Mouse (Mus musculus) CH12.LX (cell line): Measurements from ENCODE around the gene Cyp2e1. TPM values are rescaled to one million over a fixed set of nuclear protein-coding genes. Genes with fewer than 3 reads are reported as not detected.

Experiments
- DNase-seq: peaks from one replicate; pipeline ENCODE4 v3.0.0-alpha.2; 2013; ENCODE audit errors: extremely low read depth
- H3K27ac ChIP-seq: 2 replicates; pipeline ENCODE4 v1.5.1; 2012; ENCODE audit warnings: low read depth, mild to moderate bottlenecking, control low read depth, moderate library complexity; ENCODE audit not compliant: insufficient read depth
- H3K27me3 ChIP-seq: replicated peaks from 2 replicates; pipeline ENCODE3; 2012; ENCODE audit warnings: inconsistent platforms
- H3K36me3 ChIP-seq, 2 experiments: replicated peaks in 1 of 2; 2 replicates each; pipeline versions ENCODE3 to v1.6.1; 2012; ENCODE audit warnings: inconsistent platforms in 1 of 2, low read length in 1 of 2, mild to moderate bottlenecking in 1 of 2, mixed read lengths in 1 of 2, moderate library complexity in 1 of 2; ENCODE audit not compliant: control insufficient read depth in 1 of 2, insufficient read depth in 1 of 2
- H3K4me1 ChIP-seq, 2 experiments: 2 replicates each; pipeline ENCODE4 v1.6.1; 2012; ENCODE audit warnings: inconsistent platforms in 1 of 2, moderate library complexity in 1 of 2; ENCODE audit not compliant: insufficient read depth in 2 of 2, control insufficient read depth in 1 of 2
- H3K4me2 ChIP-seq: 2 replicates; pipeline ENCODE4 v1.6.1; 2012; ENCODE audit warnings: low read depth, mild to moderate bottlenecking, control low read depth; ENCODE audit not compliant: poor library complexity, insufficient read depth, severe bottlenecking
- H3K4me3 ChIP-seq, 3 experiments: fragments of 150-350 bp in 1 of 3; sonication (generic) in 1 of 3; replicated peaks in 1 of 3; 2 replicates each; pipeline versions ENCODE3 to v1.5.1; 2011 to 2012; ENCODE audit warnings: low read depth in 2 of 3, low read length in 2 of 3, mild to moderate bottlenecking in 2 of 3, moderate library complexity in 2 of 3, control low read depth in 1 of 3, improper control_type of control experiment in 1 of 3, inconsistent platforms in 1 of 3, mixed read lengths in 1 of 3; ENCODE audit not compliant: poor library complexity in 1 of 3
- H3K79me2 ChIP-seq: replicated peaks from 2 replicates; pipeline ENCODE4 v1.6.1; 2012; ENCODE audit warnings: mild to moderate bottlenecking, moderate library complexity; ENCODE audit not compliant: control insufficient read depth, poor library complexity, insufficient read depth, severe bottlenecking; ENCODE audit errors: extremely low read depth
- H3K9ac ChIP-seq: 2 replicates; pipeline ENCODE4 v1.6.1; 2012; ENCODE audit warnings: low read depth, mild to moderate bottlenecking, control low read depth, moderate library complexity; ENCODE audit not compliant: insufficient read depth
- H3K9me3 ChIP-seq: replicated peaks from 2 replicates; pipeline ENCODE3; 2012; ENCODE audit warnings: low read length, inconsistent platforms, mixed read lengths
- BHLHE40 ChIP-seq: IDR thresholded peaks from 2 replicates; pipeline ENCODE4 v1.6.1; 2011; ENCODE audit warnings: mild to moderate bottlenecking, low read depth, low read length, improper control_type of control experiment
- CHD1 ChIP-seq: IDR thresholded peaks from 2 replicates; pipeline ENCODE4 v1.6.1; 2012; ENCODE audit warnings: low read depth, low read length, improper control_type of control experiment, inconsistent platforms
- CHD2 ChIP-seq: IDR thresholded peaks from 2 replicates; pipeline ENCODE4 v1.6.1; 2011; ENCODE audit warnings: low read length, improper control_type of control experiment
- E2F4 ChIP-seq: IDR thresholded peaks from 2 replicates; pipeline ENCODE4 v1.6.1; 2011; ENCODE audit warnings: low read depth, low read length, improper control_type of control experiment; ENCODE audit not compliant: insufficient replicate concordance
- ELF1 ChIP-seq: IDR thresholded peaks from 2 replicates; pipeline ENCODE4 v1.6.1; 2014; ENCODE audit warnings: low read depth, mild to moderate bottlenecking, inconsistent platforms, low read length, improper control_type of control experiment
- ETS1 ChIP-seq: conservative IDR thresholded peaks from 2 replicates; pipeline ENCODE4 v1.6.1; 2012; ENCODE audit warnings: low read depth, mild to moderate bottlenecking, inconsistent platforms, low read length, improper control_type of control experiment, moderate library complexity
- GABPA ChIP-seq: IDR thresholded peaks from 2 replicates; pipeline ENCODE4 v1.6.1; 2012; ENCODE audit warnings: low read depth, low read length, improper control_type of control experiment, inconsistent platforms; ENCODE audit not compliant: insufficient replicate concordance
- IRF4 ChIP-seq: IDR thresholded peaks from 2 replicates; pipeline ENCODE4 v1.6.1; 2014; ENCODE audit warnings: low read depth, mild to moderate bottlenecking, inconsistent platforms, low read length, improper control_type of control experiment
- JUND ChIP-seq: conservative IDR thresholded peaks from 2 replicates; pipeline ENCODE4 v1.6.1; 2011; ENCODE audit warnings: low read depth, low read length, improper control_type of control experiment
- KAT2A ChIP-seq: IDR thresholded peaks from 2 replicates; pipeline ENCODE4 v1.6.1; 2012; ENCODE audit warnings: low read length, improper control_type of control experiment, inconsistent platforms; ENCODE audit not compliant: insufficient replicate concordance
- MYC ChIP-seq: IDR thresholded peaks from 2 replicates; pipeline ENCODE4 v1.6.1; 2011; ENCODE audit warnings: low read depth, mild to moderate bottlenecking, improper control_type of control experiment, low read length
- NRF1 ChIP-seq: IDR thresholded peaks from 2 replicates; pipeline ENCODE4 v1.6.1; 2014; ENCODE audit warnings: low read depth, mild to moderate bottlenecking, inconsistent platforms, low read length, improper control_type of control experiment, moderate library complexity
- PAX5 ChIP-seq: IDR thresholded peaks from 2 replicates; pipeline ENCODE4 v1.6.1; 2012; ENCODE audit warnings: low read length, inconsistent platforms, mixed read lengths
- POLR2AphosphoS2 ChIP-seq: IDR thresholded peaks from 2 replicates; pipeline ENCODE4 v1.6.1; 2011; ENCODE audit warnings: low read depth, low read length, improper control_type of control experiment
- RCOR1 ChIP-seq: conservative IDR thresholded peaks from 2 replicates; pipeline ENCODE4 v1.6.1; 2012; ENCODE audit warnings: low read depth, mild to moderate bottlenecking, inconsistent platforms, low read length, improper control_type of control experiment
- SIN3A ChIP-seq: IDR thresholded peaks from 2 replicates; pipeline ENCODE4 v1.6.1; 2012; ENCODE audit warnings: low read length, improper control_type of control experiment, inconsistent platforms
- SMC3 ChIP-seq: IDR thresholded peaks from 2 replicates; pipeline ENCODE4 v1.6.1; 2011; ENCODE audit warnings: low read depth, low read length, improper control_type of control experiment
- TBP ChIP-seq: conservative IDR thresholded peaks from 2 replicates; pipeline ENCODE4 v1.6.1; 2011; ENCODE audit warnings: low read depth, low read length, improper control_type of control experiment
- TCF12 ChIP-seq: IDR thresholded peaks from 2 replicates; pipeline ENCODE4 v1.6.1; 2014; ENCODE audit warnings: low read depth, mild to moderate bottlenecking, inconsistent platforms, low read length, improper control_type of control experiment
- USF1 ChIP-seq: IDR thresholded peaks from 2 replicates; pipeline ENCODE4 v1.6.1; 2014; ENCODE audit warnings: low read depth, mild to moderate bottlenecking, inconsistent platforms, low read length, improper control_type of control experiment
- ZKSCAN1 ChIP-seq: IDR thresholded peaks from 2 replicates; pipeline ENCODE4 v1.6.1; 2012; ENCODE audit warnings: low read depth, inconsistent platforms, low read length, improper control_type of control experiment, borderline replicate concordance
- ZMIZ1 ChIP-seq: IDR thresholded peaks from 2 replicates; pipeline ENCODE4 v1.6.1; 2012; ENCODE audit warnings: low read depth, mild to moderate bottlenecking, inconsistent platforms, low read length, improper control_type of control experiment
- dilution Hi-C: fragments of 300-500 bp; cut with MboI; formaldehyde crosslinking; loops from 2 replicates; pipeline ENCODE4 v1.14.3; 2020; ENCODE audit warnings: low sequenced_read_pairs; ENCODE audit not compliant: extremely low pct_unique_long_range_greater_than_20kb, extremely low pct_ligation_motif_present
- in situ Hi-C: fragments of 300-500 bp; cut with MboI; formaldehyde crosslinking; loops from 3 replicates; pipeline ENCODE4 v1.14.3; 2019; ENCODE audit warnings: low sequenced_read_pairs, low pct_ligation_motif_present, low pct_unique_long_range_greater_than_20kb, mixed read lengths
- polyA plus RNA-seq: library from polyadenylated mRNA; unstranded; fragments of >175 nt; gene quantifications from 2 replicates; pipeline ENCODE4 v1.2.1, GENCODE M21; 2012; ENCODE audit warnings: low read depth; ENCODE audit not compliant: insufficient read length
- total RNA-seq, 2 experiments: library from RNA; depleted of rRNA; stranded (reverse); fragments of 300-350 nt in 1 of 2; fragments of >200 nt in 1 of 2; gene quantifications; 2 replicates each; pipeline ENCODE4 v1.2.3; 2012 to 2014

Gene Cyp2e1
- total and polyA plus RNA-seq, 3 experiments = not detected

GRCm38 (mm10) chr7:140812850-140813249, 49.3 kb downstream of the Cyp2e1 start (continued):
- TF ChIP-seq CHD2 (no peak; the same call in 1 of the 2 replicates), BHLHE40 (peak; percentile 14; the same call in 1 of the 2 replicates)

GRCm38 (mm10) chr7:140820173-140820572, 56.6 kb downstream of the Cyp2e1 start:
- in situ Hi-C loops (no loop called here), dilution Hi-C loops (no loop called here)
- Histone ChIP-seq H3K4me2 (no peak overlapping the region), H3K79me2 (no peaks in the 10 kb centered on the region), H3K4me1 (no peaks in the 10 kb centered on the region)
- no peak for DNase-seq
- TF ChIP-seq ELF1 (no peak), RCOR1 (no peak), BHLHE40 (no peak), JUND (no peak), GABPA (no peak), TBP (no peak)
- TF ChIP-seq, all 38 proteins: peak for 0
- H3K9me3 ChIP-seq = no peaks in the 10 kb centered on the region
- no peak overlapping the region for H3K27ac ChIP-seq
- no peaks in the 10 kb centered on the region for H3K36me3 ChIP-seq
- H3K4me3 ChIP-seq = no peak overlapping the region
- H3K27me3 ChIP-seq = peaks cover 81% of the 10 kb centered on the region
- H3K9ac ChIP-seq = no peak overlapping the region

GRCm38 (mm10) chr7:140821305-140821652, 57.7 kb downstream of the Cyp2e1 start:
- H3K36me3 ChIP-seq = no peaks in the 10 kb centered on the region
- H3K4me3 ChIP-seq = no peak overlapping the region
- TF ChIP-seq JUND (no peak), KAT2A (no peak), IRF4 (no peak), SMC3 (no peak), CHD1 (no peak), ZKSCAN1 (no peak), NRF1 (no peak), BHLHE40 (no peak), USF1 (no peak), MYC (no peak), ZMIZ1 (no peak), POLR2AphosphoS2 (no peak), PAX5 (no peak), CHD2 (no peak), SIN3A (no peak), TCF12 (no peak), TBP (no peak), E2F4 (no peak), ETS1 (no peak)
- no peaks in the 10 kb centered on the region for H3K4me1 ChIP-seq
- DNase-seq = no peak
- H3K79me2 ChIP-seq = no peaks in the 10 kb centered on the region
- H3K27ac ChIP-seq = no peak overlapping the region
- H3K27me3 ChIP-seq = peaks cover 85% of the 10 kb centered on the region
- dilution Hi-C loops = no loop called here
- no peak overlapping the region for H3K4me2 ChIP-seq
- no peaks in the 10 kb centered on the region for H3K9me3 ChIP-seq
- no peak overlapping the region for H3K9ac ChIP-seq
- in situ Hi-C loops = no loop called here
